ENCODE assay signal across 8 mouse cellular contexts in the genomic region with DNA sequence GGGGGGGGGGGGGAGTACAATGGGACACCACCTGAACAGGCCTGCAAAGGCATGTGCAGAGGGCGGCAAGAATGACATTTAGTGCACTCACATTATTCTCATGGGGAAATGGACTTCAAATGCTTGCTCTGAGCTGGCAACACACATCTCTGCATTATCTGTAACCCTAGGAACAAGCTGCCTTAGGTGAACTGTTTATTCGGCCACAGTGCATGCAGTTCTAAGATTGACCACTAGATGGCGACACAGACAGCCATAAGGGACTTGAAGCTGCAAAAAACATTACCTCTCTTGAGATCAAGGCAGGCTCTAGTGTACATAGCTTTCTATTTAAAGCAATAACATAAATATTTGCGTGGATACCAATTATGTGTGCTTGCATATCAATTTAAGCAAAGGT. TPM values are rescaled to one million over a fixed set of nuclear protein-coding genes. Genes with fewer than 3 reads are reported as not detected.
DNase-seq lines count a peak whose midpoint lies in the region; ATAC-seq and TF ChIP-seq lines count a peak whose summit lies in the region.

No protein-coding gene starts in this region.

- no peaks in the 10 kb centered on the region for H3K4me1 ChIP-seq in heart, embryonic 12.5 days (replicated peaks)
- H3K4me1 ChIP-seq in midbrain, embryonic 13.5 days (replicated peaks) = 0 out of 2 replicates have a peak, but pooled peaks cover 3% of the 10 kb centered on the region
- no peaks in the 10 kb centered on the region for H3K4me1 ChIP-seq in spleen, adult 2 months (ENCODE audit: control insufficient read depth, insufficient read depth, insufficient read length)

- no peak overlapping the region for H3K27ac ChIP-seq in heart, embryonic 12.5 days (ENCODE audit: poor library complexity, severe bottlenecking)
- H3K27ac ChIP-seq in midbrain, embryonic 13.5 days = no peak overlapping the region
- no peak overlapping the region for H3K27ac ChIP-seq in spleen, adult 2 months (ENCODE audit: insufficient read depth, low read length)

- H3K9ac ChIP-seq in heart, embryonic 12.5 days = no peak overlapping the region
- no peak overlapping the region; the same call in 1 of the 2 replicates for H3K9ac ChIP-seq in midbrain, embryonic 13.5 days (replicated peaks)

- H3K4me3 ChIP-seq in heart, embryonic 12.5 days = no peak overlapping the region
- no peak overlapping the region for H3K4me3 ChIP-seq in midbrain, embryonic 13.5 days (replicated peaks)
- H3K4me3 ChIP-seq in spleen, adult 2 months (ENCODE audit: extremely low read depth, insufficient read depth, insufficient read length) = no peak overlapping the region

- peaks cover 80% of the 10 kb centered on the region for H3K27me3 ChIP-seq in heart, embryonic 12.5 days (replicated peaks)
- peaks cover 4% of the 10 kb centered on the region; the same call in 1 of the 2 replicates for H3K27me3 ChIP-seq in midbrain, embryonic 13.5 days
- H3K27me3 ChIP-seq in spleen, adult 2 months (ENCODE audit: control insufficient read depth, insufficient read depth, low read length) = no peaks in the 10 kb centered on the region

- H3K4me2 ChIP-seq in heart, embryonic 12.5 days = no peak overlapping the region
- no peak overlapping the region for H3K4me2 ChIP-seq in midbrain, embryonic 13.5 days (replicated peaks)

- WGBS in heart, embryonic 12.5 days = 2% methylated on average over 4 of the region's 4 CpGs
- 2% methylated on average over 4 of the region's 4 CpGs for WGBS in midbrain, embryonic 13.5 days
- 4% methylated on average over 4 of the region's 4 CpGs for WGBS in spleen, adult 2 months

- TF ChIP-seq CTCF in spleen, adult 2 months (IDR thresholded peaks at IDR 0.05; ENCODE audit: extremely low read depth, insufficient read depth, insufficient read length, insufficient replicate concordance) = peak; percentile 85; the same call in 1 of the 2 replicates

- no peak for ATAC-seq in heart, embryonic 12.5 days (ENCODE audit: insufficient number of reproducible peaks, low FRiP score)
- peak; percentile 89 for ATAC-seq in inflammation-experienced regulatory T-cells, adult 6 months
- ATAC-seq in midbrain, embryonic 13.5 days = peak; percentile 55

- no peaks in the 10 kb centered on the region for H3K9me3 ChIP-seq in heart, embryonic 12.5 days (replicated peaks)
- H3K9me3 ChIP-seq in midbrain, embryonic 13.5 days = no peaks in the 10 kb centered on the region

- DNase-seq in heart, adult 18-20 months = peak; percentile 75 to 95
- peak; percentile 92 to 94 for DNase-seq in cerebellum, postnatal 25 days
- peak; percentile 87 to 95 for DNase-seq in frontal cortex, postnatal 36 days (ENCODE audit: low spot score in 2 of 2)
- DNase-seq in left cerebral cortex, adult 9 months (ENCODE audit: low spot score in 2 of 2) = peak; percentile 52 to 94
- DNase-seq in spleen, adult 2 months (ENCODE audit: low read depth in 1 of 2, low spot score in 2 of 2) = peak; percentile 63 to 82

- no peak for TF ChIP-seq POLR2A in spleen, adult 2 months (IDR thresholded peaks at IDR 0.05; ENCODE audit: low read depth, low read length)

- H3K36me3 ChIP-seq in heart, embryonic 12.5 days = no peaks in the 10 kb centered on the region
- no peaks in the 10 kb centered on the region for H3K36me3 ChIP-seq in midbrain, embryonic 13.5 days
- no peaks in the 10 kb centered on the region for H3K36me3 ChIP-seq in spleen, adult 2 months (ENCODE audit: control insufficient read depth, insufficient read depth, low read length)

RNA-seq across cellular contexts. Expression of gene Coro2a, which starts 9.2 kb away (rescaled TPM):
- 1 to 10 TPM in 1 of 2 experiments, under 1 TPM in 1; 0.32 to 1.0 TPM for total RNA-seq in heart, adult 18-20 months (2021)
- 0.15 and 0.34 TPM in 2 replicates for polyA plus RNA-seq in heart, embryonic 12.5 days (2016; fragmentation: Nextera tagmentation; extraction: Ambion mirVana)
- polyA plus RNA-seq in inflammation-experienced regulatory T-cells, adult 6 months (2017; shearing (Covaris generic)) = 100 to 1,000 TPM in 2 of 3 experiments, 10 to 100 TPM in 1; 81.9 to 140 (median 126) TPM
- polyA plus RNA-seq in midbrain, embryonic 13.5 days (2015; fragmentation: Nextera tagmentation; extraction: Ambion mirVana) = 2.5 and 3.9 TPM in 2 replicates
- polyA plus RNA-seq in spleen, adult 2 months (2012; rRNA removed) = 36.0 and 51.3 TPM in 2 replicates

RNA-seq across cellular contexts. Expression of gene Tbc1d2, which starts 38.8 kb away (rescaled TPM):
- under 1 TPM; 0.72 to 0.74 TPM for total RNA-seq in heart, adult 18-20 months (2021)
- polyA plus RNA-seq in heart, embryonic 12.5 days (2016; fragmentation: Nextera tagmentation; extraction: Ambion mirVana) = 0.42 and 0.51 TPM in 2 replicates
- polyA plus RNA-seq in inflammation-experienced regulatory T-cells, adult 6 months (2017; shearing (Covaris generic)) = 1 to 10 TPM in 1 of 3 experiments, under 1 TPM in 2; 0.12 to 1.3 (median 0.34) TPM
- polyA plus RNA-seq in midbrain, embryonic 13.5 days (2015; fragmentation: Nextera tagmentation; extraction: Ambion mirVana) = 0.54 and 0.55 TPM in 2 replicates
- 1.0 and 1.6 TPM in 2 replicates for polyA plus RNA-seq in spleen, adult 2 months (2012; rRNA removed)
